Mouse (Mus musculus): ENCODE data around the gene Sez6l. TPM values are rescaled to one million over a fixed set of nuclear protein-coding genes. Genes with fewer than 3 reads are reported as not detected.

The Sez6l gene
- polyA plus RNA-seq, 1 experiment from 2014 or later, result 16.0 TPM

GRCm38 (mm10) chr5:112505595-112505994, 71.4 kb downstream of the Sez6l start:
- Histone ChIP-seq H3K4me1 (peaks cover 19% of the 10 kb centered on the region), H3K4me2 (replicated peaks) (no peak overlapping the region), H3K9me3 (replicated peaks) (0 out of 2 replicates have a peak, but pooled peaks cover 3% of the 10 kb centered on the region), H3K27me3 (no peaks in the 10 kb centered on the region; the same call in 1 of the 2 replicates), H3K9ac (no peak overlapping the region), H3K27ac (peak overlapping the region; percentile 24; the same call in 1 of the 2 replicates), H3K36me3 (no peaks in the 10 kb centered on the region), H3K4me3 (no peak overlapping the region)
- ATAC-seq (ENCODE audit: low FRiP score), result 0 out of 2 replicates have a peak, but pooled peaks have one; percentile 58
- 42% methylated on average over 4 of the region's 4 CpGs for WGBS

DNA sequence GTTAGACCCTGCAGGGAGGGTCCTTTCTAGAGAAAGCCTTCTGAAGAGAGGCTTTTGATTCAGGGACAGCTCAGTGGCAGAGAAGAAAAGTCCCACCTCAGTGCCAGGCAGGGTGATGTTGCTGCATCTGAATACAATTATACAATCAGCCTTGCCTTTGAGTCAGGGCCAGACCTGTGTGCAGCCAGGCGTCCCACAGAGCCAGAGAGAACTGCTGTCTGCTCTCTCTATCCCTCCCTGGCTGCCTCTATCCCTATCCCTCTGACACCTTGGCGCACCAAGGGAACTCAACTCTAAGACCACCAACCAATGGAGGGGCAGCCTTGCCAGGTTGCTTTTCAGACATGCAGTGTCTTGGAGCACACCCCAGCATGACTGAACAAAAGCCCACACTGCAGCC, 75.6 kb downstream of the Sez6l start:
- H3K9ac ChIP-seq, result no peak overlapping the region; the same call in 1 of the 2 replicates

GRCm38 (mm10) chr5:112499918-112500682, 76.9 kb downstream of the Sez6l start:
- 57% methylated on average over 8 of the region's 8 CpGs for WGBS
- Histone ChIP-seq H3K36me3 (no peaks in the 10 kb centered on the region), H3K4me1 (peaks cover 26% of the 10 kb centered on the region), H3K4me2 (replicated peaks) (no peak overlapping the region), H3K9me3 (replicated peaks) (no peaks in the 10 kb centered on the region), H3K9ac (0 out of 2 replicates have a peak overlapping the region, but pooled peaks have one; percentile 18), H3K27ac (peak overlapping the region; percentile 48; the same call in 1 of the 2 replicates), H3K27me3 (no peaks in the 10 kb centered on the region), H3K4me3 (no peak overlapping the region)
- ATAC-seq (ENCODE audit: low FRiP score), result peak; percentile 51; the same call in 1 of the 2 replicates

More for the DNA sequence above, 75.6 kb downstream of the Sez6l start:
- H3K4me3 ChIP-seq, result no peak overlapping the region
- ATAC-seq (ENCODE audit: low FRiP score), result no peak
- no peaks in the 10 kb centered on the region for H3K27me3 ChIP-seq
- H3K36me3 ChIP-seq, result no peaks in the 10 kb centered on the region
- no peak overlapping the region for H3K4me2 ChIP-seq (replicated peaks)
- 42% methylated on average over 2 of the region's 2 CpGs for WGBS
- H3K4me1 ChIP-seq, result peaks cover 31% of the 10 kb centered on the region
- H3K9me3 ChIP-seq (replicated peaks), result 0 out of 2 replicates have a peak, but pooled peaks cover 3% of the 10 kb centered on the region
- H3K27ac ChIP-seq, result peak overlapping the region; percentile 49

GRCm38 (mm10) chr5:112498921-112499917, 77.8 kb downstream of the Sez6l start:
- H3K4me1 ChIP-seq, result peaks cover 26% of the 10 kb centered on the region
- whole genome bisulfite sequencing, result 82% methylated on average over 13 of the region's 13 CpGs
- no peaks in the 10 kb centered on the region for H3K36me3 ChIP-seq
- no peak overlapping the region for H3K27ac ChIP-seq
- no peaks in the 10 kb centered on the region for H3K9me3 ChIP-seq (replicated peaks)
- H3K27me3 ChIP-seq, result no peaks in the 10 kb centered on the region
- ATAC-seq (ENCODE audit: low FRiP score), result no peak
- H3K4me3 ChIP-seq, result no peak overlapping the region
- H3K9ac ChIP-seq, result no peak overlapping the region
- H3K4me2 ChIP-seq (replicated peaks), result no peak overlapping the region

- Histone ChIP-seq H3K4me2 (replicated peaks) (no peak overlapping the region), H3K27ac (no peak overlapping the region), H3K4me3 (no peak overlapping the region), H3K9me3 (replicated peaks) (no peaks in the 10 kb centered on the region), H3K36me3 (no peaks in the 10 kb centered on the region), H3K27me3 (no peaks in the 10 kb centered on the region), H3K4me1 (peaks cover 32% of the 10 kb centered on the region), H3K9ac (no peak overlapping the region)
- WGBS, result 83% methylated on average over 7 of the region's 7 CpGs
- no peak for ATAC-seq (ENCODE audit: low FRiP score)
Measured at GRCm38 (mm10) chr5:112496753-112497369, 80.1 kb downstream of the Sez6l start.

- 37% methylated on average over 11 of the region's 11 CpGs for WGBS
- no peak overlapping the region for H3K9ac ChIP-seq
- H3K36me3 ChIP-seq, result no peaks in the 10 kb centered on the region
- no peaks in the 10 kb centered on the region for H3K27me3 ChIP-seq
- peaks cover 7% of the 10 kb centered on the region for H3K4me1 ChIP-seq
- H3K9me3 ChIP-seq (replicated peaks), result no peaks in the 10 kb centered on the region
- no peak overlapping the region for H3K4me3 ChIP-seq
- H3K4me2 ChIP-seq (replicated peaks), result no peak overlapping the region
- ATAC-seq (ENCODE audit: low FRiP score), result no peak
- H3K27ac ChIP-seq, result no peak overlapping the region
Measured at GRCm38 (mm10) chr5:112493492-112493891, 83.5 kb downstream of the Sez6l start.

- no peak overlapping the region for H3K4me2 ChIP-seq (replicated peaks)
- no peak overlapping the region for H3K27ac ChIP-seq
- no peak overlapping the region for H3K4me3 ChIP-seq
- ATAC-seq (ENCODE audit: low FRiP score), result no peak
- no peaks in the 10 kb centered on the region for H3K27me3 ChIP-seq
- H3K9ac ChIP-seq, result no peak overlapping the region
- peaks cover 7% of the 10 kb centered on the region for H3K4me1 ChIP-seq
- 58% methylated on average over 11 of the region's 11 CpGs for WGBS
- H3K9me3 ChIP-seq (replicated peaks), result no peaks in the 10 kb centered on the region
- H3K36me3 ChIP-seq, result no peaks in the 10 kb centered on the region
Measured at GRCm38 (mm10) chr5:112491489-112491888, 85.5 kb downstream of the Sez6l start.

- peaks cover 18% of the 10 kb centered on the region for H3K4me1 ChIP-seq
- H3K27ac ChIP-seq, result no peak overlapping the region
- no peak overlapping the region for H3K9ac ChIP-seq
- 59% methylated on average over 8 of the region's 8 CpGs for WGBS
- ATAC-seq (ENCODE audit: low FRiP score), result no peak
- no peak overlapping the region for H3K4me2 ChIP-seq (replicated peaks)
- no peaks in the 10 kb centered on the region for H3K36me3 ChIP-seq
- no peak overlapping the region for H3K4me3 ChIP-seq
- H3K27me3 ChIP-seq, result no peaks in the 10 kb centered on the region; the same call in 1 of the 2 replicates
- no peaks in the 10 kb centered on the region for H3K9me3 ChIP-seq (replicated peaks)
Measured at GRCm38 (mm10) chr5:112488101-112488776, 88.7 kb downstream of the Sez6l start.

DNA sequence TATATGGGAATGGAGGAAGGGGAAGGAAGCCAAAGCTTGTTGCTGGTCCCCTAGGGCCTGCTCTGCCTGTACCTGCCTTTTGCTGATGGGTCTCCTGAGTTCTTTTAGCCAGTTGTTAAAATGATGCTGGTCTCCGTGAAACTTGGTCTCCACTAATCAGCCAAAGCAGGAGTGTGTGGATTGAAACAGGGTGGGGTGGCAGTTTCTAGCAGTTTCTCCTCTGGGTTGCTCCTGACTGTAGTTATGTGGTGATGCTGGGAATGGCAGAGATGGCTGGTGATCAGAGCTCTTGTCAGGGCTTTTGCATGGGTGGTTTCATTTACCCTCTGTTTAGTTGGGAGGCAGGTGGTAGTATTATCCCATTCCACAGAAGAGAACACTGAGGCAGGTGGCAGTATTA, 89.5 kb downstream of the Sez6l start:
- no peak overlapping the region for H3K4me2 ChIP-seq (replicated peaks)
- ATAC-seq (ENCODE audit: low FRiP score), result no peak
- H3K27me3 ChIP-seq, result no peaks in the 10 kb centered on the region; the same call in 1 of the 2 replicates
- H3K4me1 ChIP-seq, result peaks cover 21% of the 10 kb centered on the region
- H3K9me3 ChIP-seq (replicated peaks), result no peaks in the 10 kb centered on the region
- WGBS, result 83% methylated on average over 1 of the region's 1 CpGs
- no peak overlapping the region for H3K9ac ChIP-seq
- H3K4me3 ChIP-seq, result no peak overlapping the region
- H3K27ac ChIP-seq, result no peak overlapping the region
- no peaks in the 10 kb centered on the region for H3K36me3 ChIP-seq

DNA sequence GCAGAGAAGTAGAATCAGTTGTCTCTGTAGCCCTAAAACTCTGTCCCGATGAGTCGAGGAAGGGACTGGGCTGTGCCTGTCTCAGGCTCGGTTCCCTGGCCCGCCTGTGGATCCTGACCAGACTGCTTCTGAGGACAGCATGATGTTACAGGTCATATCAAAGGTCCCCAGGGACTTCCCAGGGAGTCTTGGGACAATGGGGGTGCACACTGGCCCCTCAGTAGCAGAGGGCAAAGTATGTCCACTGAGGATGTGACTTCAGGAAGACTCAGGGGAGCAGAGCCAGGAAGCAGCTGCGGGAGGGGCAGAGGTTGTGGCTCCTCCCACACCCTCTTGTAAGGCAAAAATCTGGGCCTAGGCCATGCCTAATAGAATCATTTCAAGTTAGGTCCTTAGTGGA, 90.6 kb downstream of the Sez6l start:
- Histone ChIP-seq H3K4me1 (peaks cover 32% of the 10 kb centered on the region), H3K4me2 (replicated peaks) (no peak overlapping the region), H3K9ac (no peak overlapping the region), H3K27me3 (no peaks in the 10 kb centered on the region; the same call in 1 of the 2 replicates), H3K9me3 (replicated peaks) (no peaks in the 10 kb centered on the region), H3K4me3 (no peak overlapping the region), H3K36me3 (no peaks in the 10 kb centered on the region), H3K27ac (no peak overlapping the region)
- ATAC-seq (ENCODE audit: low FRiP score), result no peak
- 68% methylated on average over 5 of the region's 5 CpGs for WGBS

GRCm38 (mm10) chr5:112484924-112485715, 91.9 kb downstream of the Sez6l start:
- peaks cover 37% of the 10 kb centered on the region for H3K4me1 ChIP-seq
- H3K27me3 ChIP-seq, result no peaks in the 10 kb centered on the region; the same call in 1 of the 2 replicates
- no peaks in the 10 kb centered on the region for H3K9me3 ChIP-seq (replicated peaks)
- no peak overlapping the region for H3K4me3 ChIP-seq
- H3K36me3 ChIP-seq, result no peaks in the 10 kb centered on the region
- H3K4me2 ChIP-seq (replicated peaks), result peak overlapping the region; percentile 11; the same call in 1 of the 2 replicates
- peak overlapping the region; percentile 28; the same call in 1 of the 2 replicates for H3K9ac ChIP-seq
- 18% methylated on average over 13 of the region's 13 CpGs for WGBS
- peak overlapping the region; percentile 0 for H3K27ac ChIP-seq
- peak; percentile 46 for ATAC-seq (ENCODE audit: low FRiP score)
